Mouse (Mus musculus): ENCODE measurements at regions not wholly inside any gene's neighbourhood (a gene's known extent, or its start where the extent isn't known, plus 50 kb on each side); places are given as distances from the start of the nearest gene placed in this dataset.

GRCm38 (mm10) chr12:15985649-15986048 lies 168.9 kb upstream of the Trib2 start:
- H3K27me3 ChIP-seq (ENCODE audit: insufficient read depth, low read length): no peaks in the 10 kb centered on the region
- H3K4me1 ChIP-seq (replicated peaks; ENCODE audit: low read depth, low read length): no peaks in the 10 kb centered on the region
- no peak overlapping the region for H3K4me3 ChIP-seq (replicated peaks; ENCODE audit: low read length)
- no peak for TF ChIP-seq CTCF (conservative IDR thresholded peaks at IDR 0.05; ENCODE audit: low read length)
- TF ChIP-seq POU5F1 (IDR thresholded peaks at IDR 0.05; ENCODE audit: borderline replicate concordance, low read length): no peak
- no peak for TF ChIP-seq NANOG (IDR thresholded peaks at IDR 0.05; ENCODE audit: borderline replicate concordance, low read length)
- H3K36me3 ChIP-seq (ENCODE audit: insufficient read depth, low read length): no peaks in the 10 kb centered on the region
- peaks cover 15% of the 10 kb centered on the region for H3K9me3 ChIP-seq (ENCODE audit: low read length)

GRCm38 (mm10) chr12:15983591-15984300 lies 167.0 kb upstream of the Trib2 start:
- no peaks in the 10 kb centered on the region for H3K36me3 ChIP-seq (ENCODE audit: insufficient read depth, low read length)
- no peaks in the 10 kb centered on the region for H3K9me3 ChIP-seq (ENCODE audit: low read length)
- TF ChIP-seq CTCF (conservative IDR thresholded peaks at IDR 0.05; ENCODE audit: low read length) (no peak), POU5F1 (IDR thresholded peaks at IDR 0.05; ENCODE audit: borderline replicate concordance, low read length) (no peak), NANOG (IDR thresholded peaks at IDR 0.05; ENCODE audit: borderline replicate concordance, low read length) (no peak)
- no peak overlapping the region for H3K4me3 ChIP-seq (replicated peaks; ENCODE audit: low read length)
- no peaks in the 10 kb centered on the region for H3K4me1 ChIP-seq (replicated peaks; ENCODE audit: low read depth, low read length)
- no peaks in the 10 kb centered on the region for H3K27me3 ChIP-seq (ENCODE audit: insufficient read depth, low read length)

GRCm38 (mm10) chr12:15981741-15982140 lies 165.0 kb upstream of the Trib2 start:
- Histone ChIP-seq H3K4me1 (replicated peaks; ENCODE audit: low read depth, low read length) (no peaks in the 10 kb centered on the region), H3K27me3 (ENCODE audit: insufficient read depth, low read length) (no peaks in the 10 kb centered on the region), H3K9me3 (ENCODE audit: low read length) (no peaks in the 10 kb centered on the region), H3K36me3 (ENCODE audit: insufficient read depth, low read length) (no peaks in the 10 kb centered on the region), H3K4me3 (replicated peaks; ENCODE audit: low read length) (no peak overlapping the region)
- no peak for TF ChIP-seq NANOG (IDR thresholded peaks at IDR 0.05; ENCODE audit: borderline replicate concordance, low read length)
- no peak for TF ChIP-seq POU5F1 (IDR thresholded peaks at IDR 0.05; ENCODE audit: borderline replicate concordance, low read length)
- TF ChIP-seq CTCF (conservative IDR thresholded peaks at IDR 0.05; ENCODE audit: low read length): no peak

DNA sequence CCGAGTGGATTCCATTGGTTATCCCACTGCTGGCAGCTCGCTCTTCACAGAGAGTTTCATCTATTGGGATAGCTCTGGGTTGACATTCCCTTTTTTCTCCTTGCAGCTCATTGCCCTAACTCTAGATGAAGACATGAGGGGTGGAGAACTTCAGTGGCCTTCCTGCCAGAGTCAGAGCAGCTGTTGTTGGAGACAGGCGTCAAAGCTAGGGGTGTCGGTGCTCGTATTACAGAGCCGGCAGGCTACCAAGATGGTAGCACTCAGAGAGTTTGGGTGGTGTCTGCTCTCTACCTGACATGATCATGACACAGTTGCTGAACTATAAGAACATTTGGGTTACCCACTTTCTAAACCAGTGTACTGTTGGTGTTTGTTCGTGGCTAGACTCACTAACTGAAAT lies 162.5 kb upstream of the Trib2 start:
- H3K27me3 ChIP-seq (ENCODE audit: insufficient read depth, low read length): no peaks in the 10 kb centered on the region
- no peak overlapping the region for H3K4me3 ChIP-seq (replicated peaks; ENCODE audit: low read length)
- no peaks in the 10 kb centered on the region for H3K9me3 ChIP-seq (ENCODE audit: low read length)
- TF ChIP-seq NANOG (IDR thresholded peaks at IDR 0.05; ENCODE audit: borderline replicate concordance, low read length) (no peak), POU5F1 (IDR thresholded peaks at IDR 0.05; ENCODE audit: borderline replicate concordance, low read length) (no peak), CTCF (conservative IDR thresholded peaks at IDR 0.05; ENCODE audit: low read length) (no peak)
- H3K36me3 ChIP-seq (ENCODE audit: insufficient read depth, low read length): no peaks in the 10 kb centered on the region
- no peaks in the 10 kb centered on the region for H3K4me1 ChIP-seq (replicated peaks; ENCODE audit: low read depth, low read length)

DNA sequence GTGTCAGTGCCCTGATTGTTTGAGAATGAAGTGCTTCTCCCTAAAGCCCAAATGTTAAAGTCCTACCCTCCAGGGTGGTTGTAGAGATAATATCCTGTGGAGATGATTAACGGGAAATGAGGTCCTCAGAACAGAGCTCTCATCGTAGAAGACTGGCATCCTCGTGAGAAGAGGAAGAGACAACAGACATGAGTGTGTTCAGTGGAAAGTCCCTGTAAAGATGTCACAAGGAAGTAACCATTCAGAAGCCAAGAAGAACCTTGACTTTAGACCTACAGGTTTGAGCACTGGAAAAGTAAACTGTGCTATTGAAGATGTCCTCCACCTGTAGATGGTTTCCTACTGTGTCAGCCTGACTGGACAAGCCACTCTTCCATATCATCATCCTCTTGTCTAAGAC lies 155.1 kb upstream of the Trib2 start:
- H3K4me3 ChIP-seq (replicated peaks; ENCODE audit: low read length): no peak overlapping the region
- H3K27me3 ChIP-seq (ENCODE audit: insufficient read depth, low read length): no peaks in the 10 kb centered on the region
- no peaks in the 10 kb centered on the region for H3K9me3 ChIP-seq (ENCODE audit: low read length)
- H3K36me3 ChIP-seq (ENCODE audit: insufficient read depth, low read length): no peaks in the 10 kb centered on the region
- H3K4me1 ChIP-seq (replicated peaks; ENCODE audit: low read depth, low read length): peaks cover 9% of the 10 kb centered on the region
- TF ChIP-seq CTCF (conservative IDR thresholded peaks at IDR 0.05; ENCODE audit: low read length): no peak
- no peak for TF ChIP-seq POU5F1 (IDR thresholded peaks at IDR 0.05; ENCODE audit: borderline replicate concordance, low read length)
- TF ChIP-seq NANOG (IDR thresholded peaks at IDR 0.05; ENCODE audit: borderline replicate concordance, low read length): no peak

- TF ChIP-seq POU5F1 (IDR thresholded peaks at IDR 0.05; ENCODE audit: borderline replicate concordance, low read length): no peak
- H3K27me3 ChIP-seq (ENCODE audit: insufficient read depth, low read length): no peaks in the 10 kb centered on the region
- no peaks in the 10 kb centered on the region for H3K36me3 ChIP-seq (ENCODE audit: insufficient read depth, low read length)
- peaks cover 9% of the 10 kb centered on the region for H3K4me1 ChIP-seq (replicated peaks; ENCODE audit: low read depth, low read length)
- H3K9me3 ChIP-seq (ENCODE audit: low read length): no peaks in the 10 kb centered on the region
- no peak overlapping the region for H3K4me3 ChIP-seq (replicated peaks; ENCODE audit: low read length)
Measured at GRCm38 (mm10) chr12:15970262-15970661, 153.5 kb upstream of the Trib2 start.

GRCm38 (mm10) chr12:15967550-15968102 lies 150.9 kb upstream of the Trib2 start:
- H3K36me3 ChIP-seq (ENCODE audit: insufficient read depth, low read length): no peaks in the 10 kb centered on the region
- H3K9me3 ChIP-seq (ENCODE audit: low read length): no peaks in the 10 kb centered on the region
- H3K4me1 ChIP-seq (replicated peaks; ENCODE audit: low read depth, low read length): peaks cover 9% of the 10 kb centered on the region
- H3K4me3 ChIP-seq (replicated peaks; ENCODE audit: low read length): no peak overlapping the region
- TF ChIP-seq CTCF (conservative IDR thresholded peaks at IDR 0.05; ENCODE audit: low read length) (no peak), POU5F1 (IDR thresholded peaks at IDR 0.05; ENCODE audit: borderline replicate concordance, low read length) (no peak), NANOG (IDR thresholded peaks at IDR 0.05; ENCODE audit: borderline replicate concordance, low read length) (no peak)
- H3K27me3 ChIP-seq (ENCODE audit: insufficient read depth, low read length): no peaks in the 10 kb centered on the region

- TF ChIP-seq POU5F1 (IDR thresholded peaks at IDR 0.05; ENCODE audit: borderline replicate concordance, low read length): no peak
- no peak for TF ChIP-seq CTCF (conservative IDR thresholded peaks at IDR 0.05; ENCODE audit: low read length)
- no peak for TF ChIP-seq NANOG (IDR thresholded peaks at IDR 0.05; ENCODE audit: borderline replicate concordance, low read length)
- peaks cover 9% of the 10 kb centered on the region for H3K4me1 ChIP-seq (replicated peaks; ENCODE audit: low read depth, low read length)
Measured at GRCm38 (mm10) chr12:15966631-15967030, 149.9 kb upstream of the Trib2 start.

GRCm38 (mm10) chr12:15965921-15966320 lies 149.2 kb upstream of the Trib2 start:
- Histone ChIP-seq H3K27me3 (ENCODE audit: insufficient read depth, low read length) (no peaks in the 10 kb centered on the region), H3K36me3 (ENCODE audit: insufficient read depth, low read length) (no peaks in the 10 kb centered on the region), H3K4me1 (replicated peaks; ENCODE audit: low read depth, low read length) (peaks cover 9% of the 10 kb centered on the region), H3K4me3 (replicated peaks; ENCODE audit: low read length) (no peak overlapping the region), H3K9me3 (ENCODE audit: low read length) (no peaks in the 10 kb centered on the region)
- TF ChIP-seq CTCF (conservative IDR thresholded peaks at IDR 0.05; ENCODE audit: low read length): no peak
- TF ChIP-seq POU5F1 (IDR thresholded peaks at IDR 0.05; ENCODE audit: borderline replicate concordance, low read length): no peak
- no peak for TF ChIP-seq NANOG (IDR thresholded peaks at IDR 0.05; ENCODE audit: borderline replicate concordance, low read length)

More at GRCm38 (mm10) chr12:15966631-15967030, 149.9 kb upstream of the Trib2 start:
- Histone ChIP-seq H3K9me3 (ENCODE audit: low read length) (no peaks in the 10 kb centered on the region), H3K27me3 (ENCODE audit: insufficient read depth, low read length) (no peaks in the 10 kb centered on the region), H3K4me3 (replicated peaks; ENCODE audit: low read length) (no peak overlapping the region), H3K36me3 (ENCODE audit: insufficient read depth, low read length) (no peaks in the 10 kb centered on the region)
